Mouse (Mus musculus): ENCODE measurements around the gene Selplg. TPM values are rescaled to one million over a fixed set of nuclear protein-coding genes. Genes with fewer than 3 reads are reported as not detected.
"Not testable (repeated sequence)": the region's sequence is repeated elsewhere in the genome, so short reads cannot be mapped to it uniquely, and the experiment has no call there.

Gene Selplg
- polyA plus RNA-seq, 1 experiment from 2014 or later = 2.0 TPM

- no peak overlapping the region for H3K9ac ChIP-seq (ENCODE audit: low read length)
- no peak for ATAC-seq (ENCODE audit: low FRiP score, low TSS enrichment)
- no peak for DNase-seq (ENCODE audit: low spot score)
- no peak overlapping the region for H3K4me2 ChIP-seq (replicated peaks; ENCODE audit: low read depth)
- H3K27me3 ChIP-seq (ENCODE audit: control insufficient read depth, insufficient read depth, low read length) = no peaks in the 10 kb centered on the region
- 87% methylated on average over 7 of the region's 7 CpGs for WGBS
- H3K36me3 ChIP-seq (ENCODE audit: control insufficient read depth, insufficient read depth, low read length) = no peaks in the 10 kb centered on the region
- H3K4me1 ChIP-seq (replicated peaks; ENCODE audit: control insufficient read depth, insufficient read depth) = 0 out of 2 replicates have a peak, but pooled peaks cover 5% of the 10 kb centered on the region
- H3K27ac ChIP-seq (replicated peaks) = peak overlapping the region; percentile 85
- H3K9me3 ChIP-seq (ENCODE audit: control insufficient read depth, low read length) = no peaks in the 10 kb centered on the region
- TF ChIP-seq EP300 (optimal IDR thresholded peaks at IDR 0.05) = no peak
- no peak for TF ChIP-seq CTCF (IDR thresholded peaks at IDR 0.05; ENCODE audit: low read depth)
- no peak overlapping the region for H3K4me3 ChIP-seq (ENCODE audit: low read depth, low read length)
Observed at GRCm38 (mm10) chr5:113782624-113783023, 49.8 kb downstream of the Selplg start.

GRCm38 (mm10) chr5:113781875-113782274, 50.6 kb downstream of the Selplg start:
- no peak for TF ChIP-seq EP300 (optimal IDR thresholded peaks at IDR 0.05)
- no peak for TF ChIP-seq CTCF (IDR thresholded peaks at IDR 0.05; ENCODE audit: low read depth)
- Histone ChIP-seq H3K4me3 (ENCODE audit: low read depth, low read length) (no peak overlapping the region), H3K36me3 (ENCODE audit: control insufficient read depth, insufficient read depth, low read length) (peaks cover 3% of the 10 kb centered on the region; the same call in 1 of the 2 replicates), H3K9ac (ENCODE audit: low read length) (no peak overlapping the region), H3K27ac (replicated peaks) (no peak overlapping the region), H3K27me3 (ENCODE audit: control insufficient read depth, insufficient read depth, low read length) (no peaks in the 10 kb centered on the region), H3K9me3 (ENCODE audit: control insufficient read depth, low read length) (no peaks in the 10 kb centered on the region), H3K4me2 (replicated peaks; ENCODE audit: low read depth) (no peak overlapping the region), H3K4me1 (replicated peaks; ENCODE audit: control insufficient read depth, insufficient read depth) (0 out of 2 replicates have a peak, but pooled peaks cover 5% of the 10 kb centered on the region)
- 78% methylated on average over 7 of the region's 7 CpGs for WGBS
- no peak for DNase-seq (ENCODE audit: low spot score)
- ATAC-seq (ENCODE audit: low FRiP score, low TSS enrichment) = no peak

GRCm38 (mm10) chr5:113781254-113781653, 51.2 kb downstream of the Selplg start:
- TF ChIP-seq EP300 (optimal IDR thresholded peaks at IDR 0.05) (no peak), CTCF (IDR thresholded peaks at IDR 0.05; ENCODE audit: low read depth) (no peak)
- Histone ChIP-seq H3K36me3 (ENCODE audit: control insufficient read depth, insufficient read depth, low read length) (peaks cover 5% of the 10 kb centered on the region; the same call in 1 of the 2 replicates), H3K4me2 (replicated peaks; ENCODE audit: low read depth) (no peak overlapping the region), H3K27me3 (ENCODE audit: control insufficient read depth, insufficient read depth, low read length) (no peaks in the 10 kb centered on the region), H3K4me3 (ENCODE audit: low read depth, low read length) (no peak overlapping the region), H3K27ac (replicated peaks) (no peak overlapping the region), H3K9me3 (ENCODE audit: control insufficient read depth, low read length) (no peaks in the 10 kb centered on the region), H3K9ac (ENCODE audit: low read length) (no peak overlapping the region), H3K4me1 (replicated peaks; ENCODE audit: control insufficient read depth, insufficient read depth) (0 out of 2 replicates have a peak, but pooled peaks cover 5% of the 10 kb centered on the region)
- WGBS = 69% methylated on average over 7 of the region's 7 CpGs
- DNase-seq (ENCODE audit: low spot score) = no peak
- ATAC-seq (ENCODE audit: low FRiP score, low TSS enrichment) = no peak

- TF ChIP-seq EP300 (optimal IDR thresholded peaks at IDR 0.05) (no peak), CTCF (IDR thresholded peaks at IDR 0.05; ENCODE audit: low read depth) (no peak)
- Histone ChIP-seq H3K36me3 (ENCODE audit: control insufficient read depth, insufficient read depth, low read length) (peaks cover 9% of the 10 kb centered on the region; the same call in 1 of the 2 replicates), H3K9ac (ENCODE audit: low read length) (no peak overlapping the region), H3K27me3 (ENCODE audit: control insufficient read depth, insufficient read depth, low read length) (no peaks in the 10 kb centered on the region), H3K4me2 (replicated peaks; ENCODE audit: low read depth) (no peak overlapping the region), H3K4me3 (ENCODE audit: low read depth, low read length) (no peak overlapping the region), H3K9me3 (ENCODE audit: control insufficient read depth, low read length) (no peaks in the 10 kb centered on the region), H3K27ac (replicated peaks) (no peak overlapping the region), H3K4me1 (replicated peaks; ENCODE audit: control insufficient read depth, insufficient read depth) (0 out of 2 replicates have a peak, but pooled peaks cover 5% of the 10 kb centered on the region)
- DNase-seq (ENCODE audit: low spot score) (no peak), ATAC-seq (ENCODE audit: low FRiP score, low TSS enrichment) (no peak)
- 91% methylated on average over 5 of the region's 5 CpGs for WGBS
Observed at GRCm38 (mm10) chr5:113780763-113781162, 51.7 kb downstream of the Selplg start.

- H3K9ac ChIP-seq (ENCODE audit: low read length) = no peak overlapping the region
- no peak overlapping the region for H3K4me3 ChIP-seq (ENCODE audit: low read depth, low read length)
- 0 out of 2 replicates have a peak, but pooled peaks cover 5% of the 10 kb centered on the region for H3K4me1 ChIP-seq (replicated peaks; ENCODE audit: control insufficient read depth, insufficient read depth)
- no peak overlapping the region for H3K27ac ChIP-seq (replicated peaks)
- no peaks in the 10 kb centered on the region for H3K27me3 ChIP-seq (ENCODE audit: control insufficient read depth, insufficient read depth, low read length)
- no peaks in the 10 kb centered on the region for H3K9me3 ChIP-seq (ENCODE audit: control insufficient read depth, low read length)
- H3K4me2 ChIP-seq (replicated peaks; ENCODE audit: low read depth) = no peak overlapping the region
- ATAC-seq (ENCODE audit: low FRiP score, low TSS enrichment) = no peak
- no peak for TF ChIP-seq EP300 (optimal IDR thresholded peaks at IDR 0.05)
- no peak for TF ChIP-seq CTCF (IDR thresholded peaks at IDR 0.05; ENCODE audit: low read depth)
- DNase-seq (ENCODE audit: low spot score) = no peak
- WGBS = 96% methylated on average over 3 of the region's 3 CpGs
- peaks cover 11% of the 10 kb centered on the region; the same call in 1 of the 2 replicates for H3K36me3 ChIP-seq (ENCODE audit: control insufficient read depth, insufficient read depth, low read length)
Observed at GRCm38 (mm10) chr5:113780082-113780752, 52.2 kb downstream of the Selplg start.

- no peak for TF ChIP-seq EP300 (optimal IDR thresholded peaks at IDR 0.05)
- no peak for TF ChIP-seq CTCF (IDR thresholded peaks at IDR 0.05; ENCODE audit: low read depth)
- Histone ChIP-seq H3K4me3 (ENCODE audit: low read depth, low read length) (no peak overlapping the region), H3K9me3 (ENCODE audit: control insufficient read depth, low read length) (no peaks in the 10 kb centered on the region), H3K9ac (ENCODE audit: low read length) (no peak overlapping the region), H3K27ac (replicated peaks) (no peak overlapping the region), H3K27me3 (ENCODE audit: control insufficient read depth, insufficient read depth, low read length) (no peaks in the 10 kb centered on the region), H3K36me3 (ENCODE audit: control insufficient read depth, insufficient read depth, low read length) (peaks cover 15% of the 10 kb centered on the region; the same call in 1 of the 2 replicates), H3K4me2 (replicated peaks; ENCODE audit: low read depth) (no peak overlapping the region), H3K4me1 (replicated peaks; ENCODE audit: control insufficient read depth, insufficient read depth) (0 out of 2 replicates have a peak, but pooled peaks cover 5% of the 10 kb centered on the region)
- ATAC-seq (ENCODE audit: low FRiP score, low TSS enrichment) = no peak
- whole genome bisulfite sequencing = 83% methylated on average over 5 of the region's 5 CpGs
- DNase-seq (ENCODE audit: low spot score) = no peak
Observed at GRCm38 (mm10) chr5:113779569-113779968, 52.9 kb downstream of the Selplg start.

GRCm38 (mm10) chr5:113777728-113778127, 54.7 kb downstream of the Selplg start:
- DNase-seq (ENCODE audit: low spot score); H3K9me3 ChIP-seq (ENCODE audit: control insufficient read depth, low read length); H3K9ac ChIP-seq (ENCODE audit: low read length); ATAC-seq (ENCODE audit: low FRiP score, low TSS enrichment); H3K4me1 ChIP-seq (replicated peaks; ENCODE audit: control insufficient read depth, insufficient read depth); H3K27me3 ChIP-seq (ENCODE audit: control insufficient read depth, insufficient read depth, low read length); H3K27ac ChIP-seq (replicated peaks); H3K4me2 ChIP-seq (replicated peaks; ENCODE audit: low read depth); H3K4me3 ChIP-seq (ENCODE audit: low read depth, low read length): not testable (repeated sequence)
- 83% methylated on average over 8 of the region's 8 CpGs for WGBS
- H3K36me3 ChIP-seq (ENCODE audit: control insufficient read depth, insufficient read depth, low read length) = peaks cover 15% of the 10 kb centered on the region; the same call in 1 of the 2 replicates
